Mouse (Mus musculus): ENCODE measurements at regions not wholly inside any gene's neighbourhood (a gene's known extent, or its start where the extent isn't known, plus 50 kb on each side); places are given as distances from the start of the nearest gene placed in this dataset.

- H3K36me3 ChIP-seq (ENCODE audit: control insufficient read depth in 1 of 2, insufficient read depth in 2 of 2, low read length in 2 of 2) = no peaks in the 10 kb centered on the region
- H3K4me3 ChIP-seq (ENCODE audit: control insufficient read depth in 1 of 2, insufficient read depth in 1 of 2, low read depth in 2 of 2, low read length in 2 of 2) = no peak overlapping the region
Measured at GRCm38 (mm10) chr12:16261465-16261864, 349.3 kb downstream of the Lpin1 start.

GRCm38 (mm10) chr12:16260981-16261380 lies 349.8 kb downstream of the Lpin1 start:
- TF ChIP-seq TAL1 (IDR thresholded peaks at IDR 0.05; ENCODE audit: low read length) (no peak), UBTF (IDR thresholded peaks at IDR 0.05; ENCODE audit: borderline replicate concordance, insufficient read depth, low read depth, low read length) (no peak), POLR2A (IDR thresholded peaks at IDR 0.05; ENCODE audit: control insufficient read depth in 1 of 2, insufficient read depth in 1 of 2, low read depth in 1 of 2, low read length in 2 of 2, poor library complexity in 1 of 2) (no peak), ZC3H11A (IDR thresholded peaks at IDR 0.05; ENCODE audit: low read depth, low read length) (no peak), E2F4 (IDR thresholded peaks at IDR 0.05; ENCODE audit: borderline replicate concordance, low read depth, low read length) (no peak), GABPA (IDR thresholded peaks at IDR 0.05; ENCODE audit: low read depth, low read length) (no peak), ELF1 (IDR thresholded peaks at IDR 0.05; ENCODE audit: low read depth, low read length) (no peak), NRF1 (IDR thresholded peaks at IDR 0.05; ENCODE audit: insufficient read depth, low read depth, low read length, poor library complexity, severe bottlenecking) (no peak), ZKSCAN1 (IDR thresholded peaks at IDR 0.05; ENCODE audit: low read depth, low read length) (no peak), MXI1 (IDR thresholded peaks at IDR 0.05; ENCODE audit: low read depth, low read length) (no peak), POLR2AphosphoS2 (IDR thresholded peaks at IDR 0.05; ENCODE audit: low read length) (no peak), BHLHE40 (IDR thresholded peaks at IDR 0.05; ENCODE audit: borderline replicate concordance, low read depth, low read length) (no peak), MEF2A (IDR thresholded peaks at IDR 0.05; ENCODE audit: extremely low read depth, insufficient replicate concordance, low read depth, low read length, poor library complexity, severe bottlenecking) (no peak), GATA1 (IDR thresholded peaks at IDR 0.05; ENCODE audit: low read depth, low read length) (no peak), CTCF (IDR thresholded peaks at IDR 0.05 in 2 of 3, conservative IDR thresholded peaks at IDR 0.05 in 1 of 3; ENCODE audit: control insufficient read depth in 1 of 3, insufficient read depth in 1 of 3, low read depth in 2 of 3, low read length in 3 of 3, poor library complexity in 1 of 3, severe bottlenecking in 1 of 3) (no peak), MAX (IDR thresholded peaks at IDR 0.05; ENCODE audit: low read length) (no peak)
- no peaks in the 10 kb centered on the region for H3K79me2 ChIP-seq (ENCODE audit: control insufficient read depth, insufficient read depth, low read length, poor library complexity)
- no peaks in the 10 kb centered on the region for H3K27me3 ChIP-seq (ENCODE audit: control insufficient read depth in 1 of 2, insufficient read depth in 2 of 2, low read length in 2 of 2)
- no peaks in the 10 kb centered on the region for H3K36me3 ChIP-seq (ENCODE audit: control insufficient read depth in 1 of 2, insufficient read depth in 2 of 2, low read length in 2 of 2)
- H3K9me3 ChIP-seq (replicated peaks; ENCODE audit: insufficient read depth, low read length) = no peaks in the 10 kb centered on the region
- H3K4me1 ChIP-seq (ENCODE audit: control insufficient read depth in 1 of 2, insufficient read depth in 2 of 2, low read length in 2 of 2) = no peaks in the 10 kb centered on the region
- no peak overlapping the region for H3K9ac ChIP-seq (ENCODE audit: control insufficient read depth, low read depth, low read length, poor library complexity, severe bottlenecking)
- H3K4me3 ChIP-seq (ENCODE audit: control insufficient read depth in 1 of 2, insufficient read depth in 1 of 2, low read depth in 2 of 2, low read length in 2 of 2) = no peak overlapping the region
- no peak for DNase-seq (ENCODE audit: low read depth, low spot score)
- H3K27ac ChIP-seq (ENCODE audit: control insufficient read depth, low read depth, low read length) = no peak overlapping the region

More at GRCm38 (mm10) chr12:16261465-16261864, 349.3 kb downstream of the Lpin1 start:
- Histone ChIP-seq H3K27ac (ENCODE audit: control insufficient read depth, low read depth, low read length) (no peak overlapping the region), H3K79me2 (ENCODE audit: control insufficient read depth, insufficient read depth, low read length, poor library complexity) (no peaks in the 10 kb centered on the region), H3K9me3 (replicated peaks; ENCODE audit: insufficient read depth, low read length) (no peaks in the 10 kb centered on the region), H3K4me1 (ENCODE audit: control insufficient read depth in 1 of 2, insufficient read depth in 2 of 2, low read length in 2 of 2) (no peaks in the 10 kb centered on the region), H3K9ac (ENCODE audit: control insufficient read depth, low read depth, low read length, poor library complexity, severe bottlenecking) (no peak overlapping the region), H3K27me3 (ENCODE audit: control insufficient read depth in 1 of 2, insufficient read depth in 2 of 2, low read length in 2 of 2) (no peaks in the 10 kb centered on the region)
- no peak for DNase-seq (ENCODE audit: low read depth, low spot score)
- TF ChIP-seq CHD1 (IDR thresholded peaks at IDR 0.05; ENCODE audit: low read depth, low read length) = no peak
- TF ChIP-seq CTCF (IDR thresholded peaks at IDR 0.05 in 2 of 3, conservative IDR thresholded peaks at IDR 0.05 in 1 of 3; ENCODE audit: control insufficient read depth in 1 of 3, insufficient read depth in 1 of 3, low read depth in 2 of 3, low read length in 3 of 3, poor library complexity in 1 of 3, severe bottlenecking in 1 of 3) = no peak
- no peak for TF ChIP-seq ZKSCAN1 (IDR thresholded peaks at IDR 0.05; ENCODE audit: low read depth, low read length)
- no peak for TF ChIP-seq USF1 (IDR thresholded peaks at IDR 0.05; ENCODE audit: low read depth, low read length)

All from MEL (cell line).